Mouse (Mus musculus): ENCODE measurements at regions not wholly inside any gene's neighbourhood (a gene's known extent, or its start where the extent isn't known, plus 50 kb on each side); places are given as distances from the start of the nearest gene placed in this dataset.

- Histone ChIP-seq H3K4me3 (ENCODE audit: insufficient read depth in 1 of 2, low read depth in 1 of 2, low read length in 2 of 2, poor library complexity in 1 of 2, severe bottlenecking in 1 of 2) (no peak overlapping the region), H3K9ac (ENCODE audit: insufficient read depth, low read depth, low read length, poor library complexity, severe bottlenecking) (no peak overlapping the region), H3K36me3 (ENCODE audit: control insufficient read depth, insufficient read depth, low read length, poor library complexity, severe bottlenecking) (no peaks in the 10 kb centered on the region), H3K9me3 (ENCODE audit: control insufficient read depth, insufficient read depth, low read depth, low read length) (no peaks in the 10 kb centered on the region), H3K27ac (ENCODE audit: insufficient read depth, low read depth, low read length, poor library complexity, severe bottlenecking) (no peak overlapping the region), H3K4me1 (ENCODE audit: control insufficient read depth in 2 of 2, insufficient read depth in 2 of 2, low read length in 2 of 2, poor library complexity in 1 of 2) (no peaks in the 10 kb centered on the region)
- DNase-seq (ENCODE audit: low read depth, low spot score), result no peak
- in situ Hi-C loops (cut with MboI; ENCODE audit: low sequenced_read_pairs in 2 of 2, unreplicated experiment in 2 of 2), result no loop called here
- no peak for TF ChIP-seq MAFK (IDR thresholded peaks at IDR 0.05; ENCODE audit: insufficient read depth, low read depth, low read length)
- no peak for TF ChIP-seq HCFC1 (IDR thresholded peaks at IDR 0.05; ENCODE audit: borderline replicate concordance, insufficient read depth, low read length)
- TF ChIP-seq ZC3H11A (IDR thresholded peaks at IDR 0.05; ENCODE audit: borderline replicate concordance, low read depth, low read length), result no peak
- TF ChIP-seq ZNF384 (IDR thresholded peaks at IDR 0.05; ENCODE audit: low read depth, low read length), result no peak
- no peak for TF ChIP-seq CHD2 (IDR thresholded peaks at IDR 0.05; ENCODE audit: low read depth, low read length)
These were observed 166.8 kb upstream of the Klf7 start for GRCm38 (mm10) chr1:64288812-64289447.

- DNase-seq (ENCODE audit: low read depth, low spot score), result no peak
- Histone ChIP-seq H3K4me3 (ENCODE audit: insufficient read depth in 1 of 2, low read depth in 1 of 2, low read length in 2 of 2, poor library complexity in 1 of 2, severe bottlenecking in 1 of 2) (no peak overlapping the region), H3K4me1 (ENCODE audit: control insufficient read depth in 2 of 2, insufficient read depth in 2 of 2, low read length in 2 of 2, poor library complexity in 1 of 2) (no peaks in the 10 kb centered on the region), H3K9ac (ENCODE audit: insufficient read depth, low read depth, low read length, poor library complexity, severe bottlenecking) (no peak overlapping the region), H3K36me3 (ENCODE audit: control insufficient read depth, insufficient read depth, low read length, poor library complexity, severe bottlenecking) (no peaks in the 10 kb centered on the region), H3K9me3 (ENCODE audit: control insufficient read depth, insufficient read depth, low read depth, low read length) (no peaks in the 10 kb centered on the region), H3K27ac (ENCODE audit: insufficient read depth, low read depth, low read length, poor library complexity, severe bottlenecking) (no peak overlapping the region)
- TF ChIP-seq ZNF384 (IDR thresholded peaks at IDR 0.05; ENCODE audit: low read depth, low read length) (no peak), CHD2 (IDR thresholded peaks at IDR 0.05; ENCODE audit: low read depth, low read length) (no peak), HCFC1 (IDR thresholded peaks at IDR 0.05; ENCODE audit: borderline replicate concordance, insufficient read depth, low read length) (no peak), ZC3H11A (IDR thresholded peaks at IDR 0.05; ENCODE audit: borderline replicate concordance, low read depth, low read length) (no peak), MAFK (IDR thresholded peaks at IDR 0.05; ENCODE audit: insufficient read depth, low read depth, low read length) (no peak)
- in situ Hi-C loops (cut with MboI; ENCODE audit: low sequenced_read_pairs in 2 of 2, unreplicated experiment in 2 of 2), result no loop called here
These were observed 165.0 kb upstream of the Klf7 start for GRCm38 (mm10) chr1:64287068-64287467.

GRCm38 (mm10) chr1:64284656-64285055 lies 162.6 kb upstream of the Klf7 start:
- DNase-seq (ENCODE audit: low read depth, low spot score), result no peak
- TF ChIP-seq ZNF384 (IDR thresholded peaks at IDR 0.05; ENCODE audit: low read depth, low read length), result no peak
- no peak for TF ChIP-seq CHD2 (IDR thresholded peaks at IDR 0.05; ENCODE audit: low read depth, low read length)
- no peak for TF ChIP-seq ZC3H11A (IDR thresholded peaks at IDR 0.05; ENCODE audit: borderline replicate concordance, low read depth, low read length)
- no peak for TF ChIP-seq MAFK (IDR thresholded peaks at IDR 0.05; ENCODE audit: insufficient read depth, low read depth, low read length)
- TF ChIP-seq HCFC1 (IDR thresholded peaks at IDR 0.05; ENCODE audit: borderline replicate concordance, insufficient read depth, low read length), result no peak
- no peak overlapping the region for H3K4me3 ChIP-seq (ENCODE audit: insufficient read depth in 1 of 2, low read depth in 1 of 2, low read length in 2 of 2, poor library complexity in 1 of 2, severe bottlenecking in 1 of 2)
- in situ Hi-C loops (cut with MboI; ENCODE audit: low sequenced_read_pairs in 2 of 2, unreplicated experiment in 2 of 2), result no loop called here
- H3K27ac ChIP-seq (ENCODE audit: insufficient read depth, low read depth, low read length, poor library complexity, severe bottlenecking), result no peak overlapping the region
- no peaks in the 10 kb centered on the region for H3K9me3 ChIP-seq (ENCODE audit: control insufficient read depth, insufficient read depth, low read depth, low read length)
- H3K9ac ChIP-seq (ENCODE audit: insufficient read depth, low read depth, low read length, poor library complexity, severe bottlenecking), result no peak overlapping the region
- H3K36me3 ChIP-seq (ENCODE audit: control insufficient read depth, insufficient read depth, low read length, poor library complexity, severe bottlenecking), result no peaks in the 10 kb centered on the region
- no peaks in the 10 kb centered on the region for H3K4me1 ChIP-seq (ENCODE audit: control insufficient read depth in 2 of 2, insufficient read depth in 2 of 2, low read length in 2 of 2, poor library complexity in 1 of 2)

GRCm38 (mm10) chr1:64275865-64276264 lies 153.8 kb upstream of the Klf7 start:
- Histone ChIP-seq H3K36me3 (ENCODE audit: control insufficient read depth, insufficient read depth, low read length, poor library complexity, severe bottlenecking) (no peaks in the 10 kb centered on the region), H3K4me1 (ENCODE audit: control insufficient read depth in 2 of 2, insufficient read depth in 2 of 2, low read length in 2 of 2, poor library complexity in 1 of 2) (no peaks in the 10 kb centered on the region), H3K9ac (ENCODE audit: insufficient read depth, low read depth, low read length, poor library complexity, severe bottlenecking) (no peak overlapping the region), H3K4me3 (ENCODE audit: insufficient read depth in 1 of 2, low read depth in 1 of 2, low read length in 2 of 2, poor library complexity in 1 of 2, severe bottlenecking in 1 of 2) (no peak overlapping the region), H3K27ac (ENCODE audit: insufficient read depth, low read depth, low read length, poor library complexity, severe bottlenecking) (no peak overlapping the region), H3K9me3 (ENCODE audit: control insufficient read depth, insufficient read depth, low read depth, low read length) (no peaks in the 10 kb centered on the region)
- DNase-seq (ENCODE audit: low read depth, low spot score), result no peak
- in situ Hi-C loops (cut with MboI; ENCODE audit: low sequenced_read_pairs in 2 of 2, unreplicated experiment in 2 of 2), result no loop called here
- no peak for TF ChIP-seq CHD2 (IDR thresholded peaks at IDR 0.05; ENCODE audit: low read depth, low read length)
- TF ChIP-seq HCFC1 (IDR thresholded peaks at IDR 0.05; ENCODE audit: borderline replicate concordance, insufficient read depth, low read length), result no peak
- TF ChIP-seq MAFK (IDR thresholded peaks at IDR 0.05; ENCODE audit: insufficient read depth, low read depth, low read length), result no peak
